Mouse (Mus musculus): ENCODE results near the gene C8g. TPM values are rescaled to one million over a fixed set of nuclear protein-coding genes. Genes with fewer than 3 reads are reported as not detected.

C8g gene
- 1.7 and 2.4 TPM in 2 replicates for polyA plus RNA-seq (2012; rRNA removed)

GRCm38 (mm10) chr2:25501593-25502486 is at the start of gene C8g:
Gene C8g (minus strand): TSS chr2:25501719.

GRCm38 (mm10) chr2:25546811-25547491 is 45.4 kb upstream of the C8g start, which contains the start of gene Traf2:
Gene Traf2 (minus strand): TSS chr2:25546940.

GRCm38 (mm10) chr2:25500576-25501405 is 728 bp downstream of the C8g start, which contains the start of gene Fbxw5:
Gene Fbxw5 (plus strand): TSS chr2:25500750.

GRCm38 (mm10) chr2:25493476-25493961 is 8.0 kb downstream of the C8g start, which contains the start of gene Lcn12:
Gene Lcn12 (minus strand): TSS chr2:25493911.

GRCm38 (mm10) chr2:25469969-25470368 is 31.6 kb downstream of the C8g start, which contains the start of gene Ptgds:
Gene Ptgds (minus strand): TSS chr2:25470046.

GRCm38 (mm10) chr2:25460551-25461309 is 40.8 kb downstream of the C8g start, which contains the start of gene Paxx:
Gene Paxx (minus strand): TSS chr2:25461094.

GRCm38 (mm10) chr2:25456205-25456953 is 45.1 kb downstream of the C8g start, which contains the start of gene Clic3:
Gene Clic3 (plus strand): TSS chr2:25456838.

Other genes with a start within 250 kb of the C8g start
- gene Tmem203, start 246.3 kb downstream of the C8g start, polyA plus RNA-seq (2012; rRNA removed): 39.1 and 59.2 TPM in 2 replicates
- 194 and 199 TPM in 2 replicates for gene Tprn, start 239.1 kb downstream of the C8g start, polyA plus RNA-seq (2012; rRNA removed)
- 68.4 and 69.1 TPM in 2 replicates for gene Ssna1, start 229.3 kb downstream of the C8g start, polyA plus RNA-seq (2012; rRNA removed)
- gene Anapc2, start 229.2 kb downstream of the C8g start, polyA plus RNA-seq (2012; rRNA removed): 80.9 and 85.4 TPM in 2 replicates
- not detected in 2 replicates for gene Tmem210, start 213.6 kb downstream of the C8g start, polyA plus RNA-seq (2012; rRNA removed)
- 197 and 281 TPM in 2 replicates for gene Lrrc26, start 211.8 kb downstream of the C8g start, polyA plus RNA-seq (2012; rRNA removed)
- gene Grin1, start 182.5 kb downstream of the C8g start, polyA plus RNA-seq (2012; rRNA removed): 1.5 TPM in 2 replicates
- gene Man1b1, start 169.4 kb downstream of the C8g start, polyA plus RNA-seq (2012; rRNA removed): 15.6 and 17.3 TPM in 2 replicates
- gene Dpp7, start 145.4 kb downstream of the C8g start, polyA plus RNA-seq (2012; rRNA removed): 37.3 and 38.5 TPM in 2 replicates
- gene Uap1l1, start 136.0 kb downstream of the C8g start, polyA plus RNA-seq (2012; rRNA removed): 53.2 and 76.3 TPM in 2 replicates
- gene Sapcd2, start 129.4 kb downstream of the C8g start, polyA plus RNA-seq (2012; rRNA removed): 24.4 and 27.1 TPM in 2 replicates
- 66.7 and 73.6 TPM in 2 replicates for gene Entpd2, start 105.8 kb downstream of the C8g start, polyA plus RNA-seq (2012; rRNA removed)
- 246 and 266 TPM in 2 replicates for gene Npdc1, start 102.4 kb downstream of the C8g start, polyA plus RNA-seq (2012; rRNA removed)
- 0.19 and 0.25 TPM in 2 replicates for gene Fut7, start 78.5 kb downstream of the C8g start, polyA plus RNA-seq (2012; rRNA removed)
- 19.3 and 24.9 TPM in 2 replicates for gene Abca2, start 73.0 kb downstream of the C8g start, polyA plus RNA-seq (2012; rRNA removed)
- gene Clic3, start 44.9 kb downstream of the C8g start, polyA plus RNA-seq (2012; rRNA removed): 1.6 and 2.1 TPM in 2 replicates
- 66.2 and 79.3 TPM in 2 replicates for gene Paxx, start 40.6 kb downstream of the C8g start, polyA plus RNA-seq (2012; rRNA removed)
- gene Ptgds, start 31.7 kb downstream of the C8g start, polyA plus RNA-seq (2012; rRNA removed): 0.21 and 0.37 TPM in 2 replicates
- not detected in 2 replicates for gene Lcn12, start 7.8 kb downstream of the C8g start, polyA plus RNA-seq (2012; rRNA removed)
- gene Fbxw5, start 969 bp downstream of the C8g start, polyA plus RNA-seq (2012; rRNA removed): 23.6 and 29.7 TPM in 2 replicates
- gene Traf2, start 45.2 kb upstream of the C8g start, polyA plus RNA-seq (2012; rRNA removed): 13.4 and 15.1 TPM in 2 replicates
- gene Edf1, start 56.1 kb upstream of the C8g start, polyA plus RNA-seq (2012; rRNA removed): 208 and 259 TPM in 2 replicates
- 3.1 and 10.3 TPM in 2 replicates for gene Mamdc4, start 73.1 kb upstream of the C8g start, polyA plus RNA-seq (2012; rRNA removed)
- gene Phpt1, start 73.5 kb upstream of the C8g start, polyA plus RNA-seq (2012; rRNA removed): 20.9 and 24.9 TPM in 2 replicates
- gene Ajm1, start 80.0 kb upstream of the C8g start, polyA plus RNA-seq (2012; rRNA removed): 2.2 and 2.4 TPM in 2 replicates
- 64.1 and 64.2 TPM in 2 replicates for gene Rabl6, start 106.8 kb upstream of the C8g start, polyA plus RNA-seq (2012; rRNA removed)
- 0.07 TPM in 2 replicates for gene Ccdc183, start 116.0 kb upstream of the C8g start, polyA plus RNA-seq (2012; rRNA removed)
- 20.6 and 23.5 TPM in 2 replicates for gene Tmem141, start 120.3 kb upstream of the C8g start, polyA plus RNA-seq (2012; rRNA removed)
- gene Fcna, start 126.3 kb upstream of the C8g start, polyA plus RNA-seq (2012; rRNA removed): 9.5 and 10.1 TPM in 2 replicates
- gene Lcn8, start 151.4 kb upstream of the C8g start, polyA plus RNA-seq (2012; rRNA removed): not detected in 2 replicates
- not detected in 2 replicates for gene Lcn5, start 156.2 kb upstream of the C8g start, polyA plus RNA-seq (2012; rRNA removed)
- not detected in 2 replicates for gene Lcn6, start 175.1 kb upstream of the C8g start, polyA plus RNA-seq (2012; rRNA removed)
- gene Lcn10, start 181.0 kb upstream of the C8g start, polyA plus RNA-seq (2012; rRNA removed): not detected in 2 replicates
- gene Obp2a, start 198.3 kb upstream of the C8g start, polyA plus RNA-seq (2012; rRNA removed): not detected in 2 replicates
- gene Bmyc, start 205.0 kb upstream of the C8g start, polyA plus RNA-seq (2012; rRNA removed): 43.1 and 46.6 TPM in 2 replicates
- not detected in 2 replicates for gene Obp2b, start 235.3 kb upstream of the C8g start, polyA plus RNA-seq (2012; rRNA removed)

Data from colon, adult 2 months (tissue).